In genomic region chr12:117756010-117756409, GRCm38 (mm10) we compare ENCODE assay signal across 9 mouse cellular contexts. TPM values are rescaled to one million over a fixed set of nuclear protein-coding genes. Genes with fewer than 3 reads are reported as not detected.
DNase-seq lines count a peak whose midpoint lies in the region; ATAC-seq and TF ChIP-seq lines count a peak whose summit lies in the region.
"Had no signal": no experiment of that assay in that cellular context is flagged by ENCODE, and none has a peak within 500 bp of the region (broad histone marks: within the 10 kb centered on the region; RNA-seq: fewer than 3 reads in every experiment).

No protein-coding gene starts in this region.

- DNase-seq in limb, embryonic 10.5 days (ENCODE audit: low spot score), result no peak
- no peak for DNase-seq in liver, adult 2 months (ENCODE audit: extremely low read depth, low read depth, low spot score)
- DNase-seq in thymus, postnatal 14 days, result peak; percentile 51
- no peak for DNase-seq in hindbrain, embryonic 14.5 days (ENCODE audit: low spot score)
- DNase-seq: midbrain, embryonic 14.5 days had no signal

- peak; percentile 49; the same call in 1 of the 2 replicates for ATAC-seq in limb, embryonic 13.5 days (ENCODE audit: low FRiP score, low read depth)
- ATAC-seq in heart, embryonic 11.5 days (replicated peaks; ENCODE audit: insufficient number of reproducible peaks, low FRiP score, low TSS enrichment), result no peak
- no peak for ATAC-seq in neural tube, embryonic 15.5 days (ENCODE audit: low FRiP score)
- no peak for ATAC-seq in cerebellum, adult (ENCODE audit: insufficient number of reproducible peaks, low FRiP score, low TSS enrichment)
- no peak for ATAC-seq in hindbrain, embryonic 14.5 days (ENCODE audit: low FRiP score)

- H3K9me3 ChIP-seq in limb, embryonic 13.5 days, result no peaks in the 10 kb centered on the region
- no peaks in the 10 kb centered on the region for H3K9me3 ChIP-seq in limb, embryonic 10.5 days (replicated peaks)
- no peaks in the 10 kb centered on the region for H3K9me3 ChIP-seq in heart, embryonic 11.5 days (replicated peaks; ENCODE audit: control insufficient read depth, low read length)
- H3K9me3 ChIP-seq in neural tube, embryonic 15.5 days (replicated peaks), result no peaks in the 10 kb centered on the region
- H3K9me3 ChIP-seq in hindbrain, embryonic 14.5 days (ENCODE audit: control insufficient read depth, low read length), result no peaks in the 10 kb centered on the region

- 25% methylated on average over 7 of the region's 7 CpGs for WGBS in limb, embryonic 13.5 days
- WGBS in limb, embryonic 10.5 days, result 56% methylated on average over 7 of the region's 7 CpGs
- WGBS in heart, embryonic 11.5 days (ENCODE audit: insufficient replicate concordance), result 31% methylated on average over 7 of the region's 7 CpGs
- WGBS in liver, adult 2 months, result 60% methylated on average over 7 of the region's 7 CpGs
- WGBS in neural tube, embryonic 15.5 days, result 65% methylated on average over 7 of the region's 7 CpGs
- 79% methylated on average over 7 of the region's 7 CpGs for WGBS in hindbrain, embryonic 14.5 days

- H3K4me3 ChIP-seq in limb, embryonic 13.5 days, result no peak overlapping the region
- no peak overlapping the region for H3K4me3 ChIP-seq in limb, embryonic 10.5 days
- no peak overlapping the region for H3K4me3 ChIP-seq in heart, embryonic 11.5 days (ENCODE audit: low read depth, low read length)
- no peak overlapping the region for H3K4me3 ChIP-seq in liver, adult 2 months (ENCODE audit: insufficient read depth, low read depth, low read length)
- H3K4me3 ChIP-seq in neural tube, embryonic 15.5 days (replicated peaks), result no peak overlapping the region
- H3K4me3 ChIP-seq in hindbrain, embryonic 14.5 days (replicated peaks; ENCODE audit: low read length), result no peak overlapping the region

- peaks cover 23% of the 10 kb centered on the region for H3K4me1 ChIP-seq in limb, embryonic 13.5 days
- H3K4me1 ChIP-seq in limb, embryonic 10.5 days, result peaks cover 19% of the 10 kb centered on the region
- H3K4me1 ChIP-seq in heart, embryonic 11.5 days (ENCODE audit: control insufficient read depth, insufficient read depth, low read length), result peaks cover 21% of the 10 kb centered on the region
- no peaks in the 10 kb centered on the region for H3K4me1 ChIP-seq in liver, adult 2 months (ENCODE audit: control insufficient read depth, insufficient read depth, low read length)
- H3K4me1 ChIP-seq in neural tube, embryonic 15.5 days, result peaks cover 19% of the 10 kb centered on the region
- H3K4me1 ChIP-seq in hindbrain, embryonic 14.5 days (replicated peaks; ENCODE audit: control insufficient read depth, insufficient read depth, low read length), result peaks cover 19% of the 10 kb centered on the region

- no peak overlapping the region for H3K27ac ChIP-seq in limb, embryonic 13.5 days
- H3K27ac ChIP-seq in limb, embryonic 10.5 days, result no peak overlapping the region
- 0 out of 2 replicates have a peak overlapping the region, but pooled peaks have one; percentile 22 for H3K27ac ChIP-seq in heart, embryonic 11.5 days (ENCODE audit: low read depth, low read length)
- H3K27ac ChIP-seq in liver, adult 2 months (replicated peaks; ENCODE audit: insufficient read depth, low read depth, low read length), result no peak overlapping the region
- H3K27ac ChIP-seq in neural tube, embryonic 15.5 days (replicated peaks), result no peak overlapping the region
- no peak overlapping the region for H3K27ac ChIP-seq in hindbrain, embryonic 14.5 days

- no peak overlapping the region for H3K4me2 ChIP-seq in limb, embryonic 13.5 days (replicated peaks)
- no peak overlapping the region for H3K4me2 ChIP-seq in heart, embryonic 11.5 days
- no peak overlapping the region for H3K4me2 ChIP-seq in neural tube, embryonic 15.5 days
- H3K4me2 ChIP-seq in hindbrain, embryonic 14.5 days (replicated peaks), result no peak overlapping the region

- TF ChIP-seq POLR2A in liver, adult 2 months (IDR thresholded peaks at IDR 0.05; ENCODE audit: extremely low read depth, insufficient read depth, low read length), result no peak

- TF ChIP-seq CTCF in liver, adult 2 months (IDR thresholded peaks at IDR 0.05; ENCODE audit: low read depth, low read length), result peak; percentile 29; the same call in 1 of the 2 replicates

- no peak overlapping the region for H3K9ac ChIP-seq in limb, embryonic 13.5 days
- H3K9ac ChIP-seq in heart, embryonic 11.5 days (ENCODE audit: low read depth, low read length), result no peak overlapping the region
- no peak overlapping the region for H3K9ac ChIP-seq in liver, adult 2 months (ENCODE audit: low read depth, low read length)
- no peak overlapping the region for H3K9ac ChIP-seq in neural tube, embryonic 15.5 days (replicated peaks)
- no peak overlapping the region for H3K9ac ChIP-seq in hindbrain, embryonic 14.5 days

- H3K27me3 ChIP-seq in limb, embryonic 13.5 days, result 0 out of 2 replicates have a peak, but pooled peaks cover 3% of the 10 kb centered on the region
- H3K27me3 ChIP-seq in limb, embryonic 10.5 days (ENCODE audit: low read depth, poor library complexity, severe bottlenecking), result no peaks in the 10 kb centered on the region
- H3K27me3 ChIP-seq in heart, embryonic 11.5 days (ENCODE audit: control insufficient read depth, insufficient read depth, low read length), result no peaks in the 10 kb centered on the region
- no peaks in the 10 kb centered on the region for H3K27me3 ChIP-seq in liver, adult 2 months (ENCODE audit: control insufficient read depth, insufficient read depth, low read length)
- no peaks in the 10 kb centered on the region for H3K27me3 ChIP-seq in neural tube, embryonic 15.5 days (replicated peaks)
- H3K27me3 ChIP-seq in hindbrain, embryonic 14.5 days (ENCODE audit: control insufficient read depth, insufficient read depth, low read length), result no peaks in the 10 kb centered on the region

- H3K79me2 ChIP-seq in liver, adult 2 months (ENCODE audit: control insufficient read depth, insufficient read depth, low read length), result no peaks in the 10 kb centered on the region

- H3K36me3 ChIP-seq in limb, embryonic 13.5 days, result no peaks in the 10 kb centered on the region
- H3K36me3 ChIP-seq in limb, embryonic 10.5 days, result no peaks in the 10 kb centered on the region
- H3K36me3 ChIP-seq in heart, embryonic 11.5 days (ENCODE audit: control insufficient read depth, insufficient read depth, low read length), result no peaks in the 10 kb centered on the region
- H3K36me3 ChIP-seq in liver, adult 2 months (ENCODE audit: control insufficient read depth, insufficient read depth, low read length), result no peaks in the 10 kb centered on the region; the same call in 1 of the 2 replicates
- H3K36me3 ChIP-seq in neural tube, embryonic 15.5 days, result peaks cover 30% of the 10 kb centered on the region
- peaks cover 39% of the 10 kb centered on the region for H3K36me3 ChIP-seq in hindbrain, embryonic 14.5 days (replicated peaks; ENCODE audit: control insufficient read depth, insufficient read depth)

RNA-seq across cellular contexts. Expression of gene Cdca7l, which starts 48.1 kb away (rescaled TPM):
- 32.4 and 32.7 TPM in 2 replicates for polyA plus RNA-seq in limb, embryonic 13.5 days (2015; fragmentation: Nextera tagmentation; extraction: Ambion mirVana)
- polyA plus RNA-seq in limb, embryonic 10.5 days (2016; fragmentation: Nextera tagmentation; extraction: Ambion mirVana), result 54.8 and 65.0 TPM in 2 replicates
- 17.5 and 17.9 TPM in 2 replicates for polyA plus RNA-seq in heart, embryonic 11.5 days (2014; fragmentation: Nextera tagmentation; extraction: Ambion mirVana)
- total RNA-seq in liver, adult 2 months (2014; rRNA removed), result 0.65 and 1.3 TPM in 2 replicates
- polyA plus RNA-seq in liver, adult 2 months (2012; rRNA removed), result 0.10 and 0.18 TPM in 2 replicates
- 4.3 and 12.7 TPM in 2 replicates for polyA plus RNA-seq in neural tube, embryonic 15.5 days (2015; fragmentation: Nextera tagmentation; extraction: Ambion mirVana)
- 4.9 and 5.8 TPM in 2 replicates for polyA plus RNA-seq in hindbrain, embryonic 14.5 days (2014; fragmentation: Nextera tagmentation; extraction: Ambion mirVana)
